Mouse (Mus musculus) v-Abl transformed pro-B cells (cell line): ENCODE data around the gene Ipo9.

Source experiments
- in situ Hi-C, 2 experiments: fragments of 400-800 bp; cut with MboI; formaldehyde crosslinking; loops; one replicate each; pipeline ENCODE4 v1.15.1; 2025; ENCODE audit not compliant: unreplicated experiment in 2 of 2

Ipo9 gene

GRCm38 (mm10) chr1:135373171-135373677 lies 57.1 kb downstream of the Ipo9 start:
- in situ Hi-C loops, result loop anchor here in 1 of 2 experiments (25.0 kb wide), 1 partner anchor 386 kb away; no protein-coding TSS in a partner anchor

- in situ Hi-C loops, result loop anchor here (5.0 to 25.0 kb wide), 4 partner anchors 197 to 385 kb away; no protein-coding TSS in a partner anchor
Measured at GRCm38 (mm10) chr1:135369415-135369814, 60.9 kb downstream of the Ipo9 start.

GRCm38 (mm10) chr1:135368982-135369381 lies 61.3 kb downstream of the Ipo9 start:
- in situ Hi-C loops, result loop anchor here (5.0 to 25.0 kb wide), 4 partner anchors 197 to 384 kb away; no protein-coding TSS in a partner anchor

GRCm38 (mm10) chr1:135368245-135368644 lies 62.1 kb downstream of the Ipo9 start:
- in situ Hi-C loops, result loop anchor here (5.0 to 25.0 kb wide), 4 partner anchors 196 to 383 kb away; no protein-coding TSS in a partner anchor

- in situ Hi-C loops, result loop anchor here (5.0 to 25.0 kb wide), 4 partner anchors 195 to 383 kb away; no protein-coding TSS in a partner anchor
Measured at GRCm38 (mm10) chr1:135367595-135367994, 62.7 kb downstream of the Ipo9 start.

GRCm38 (mm10) chr1:135367005-135367404 lies 63.3 kb downstream of the Ipo9 start:
- in situ Hi-C loops, result loop anchor here (5.0 to 25.0 kb wide), 4 partner anchors 195 to 382 kb away; no protein-coding TSS in a partner anchor

- in situ Hi-C loops, result loop anchor here (5.0 to 25.0 kb wide), 4 partner anchors 194 to 382 kb away; no protein-coding TSS in a partner anchor
Measured at GRCm38 (mm10) chr1:135366380-135366779, 63.9 kb downstream of the Ipo9 start.

- in situ Hi-C loops, result loop anchor here (10.0 to 25.0 kb wide), 2 partner anchors 376 to 379 kb away; no protein-coding TSS in a partner anchor
Measured at GRCm38 (mm10) chr1:135363446-135363845, 66.9 kb downstream of the Ipo9 start.

GRCm38 (mm10) chr1:135362115-135362514 lies 68.2 kb downstream of the Ipo9 start:
- in situ Hi-C loops, result loop anchor here (10.0 to 25.0 kb wide), 2 partner anchors 375 to 377 kb away; no protein-coding TSS in a partner anchor

GRCm38 (mm10) chr1:135361491-135361890 lies 68.8 kb downstream of the Ipo9 start:
- in situ Hi-C loops, result loop anchor here (10.0 to 25.0 kb wide), 2 partner anchors 374 to 377 kb away; no protein-coding TSS in a partner anchor

- in situ Hi-C loops, result loop anchor here (5.0 to 25.0 kb wide), 2 partner anchors 97 to 372 kb away; no protein-coding TSS in a partner anchor
Measured at GRCm38 (mm10) chr1:135359071-135359470, 71.2 kb downstream of the Ipo9 start.

GRCm38 (mm10) chr1:135351953-135352352 lies 78.3 kb downstream of the Ipo9 start:
- in situ Hi-C loops, result loop anchor here in 1 of 2 experiments (25.0 kb wide), 1 partner anchor 365 kb away; no protein-coding TSS in a partner anchor

GRCm38 (mm10) chr1:135347498-135348169 lies 82.7 kb downstream of the Ipo9 start:
- in situ Hi-C loops, result no loop called here

GRCm38 (mm10) chr1:135346891-135347290 lies 83.4 kb downstream of the Ipo9 start:
- in situ Hi-C loops, result no loop called here

- in situ Hi-C loops, result no loop called here
Measured at GRCm38 (mm10) chr1:135344026-135344425, 86.3 kb downstream of the Ipo9 start.

GRCm38 (mm10) chr1:135341947-135342346 lies 88.4 kb downstream of the Ipo9 start:
- in situ Hi-C loops, result no loop called here
